Mouse (Mus musculus) kidney, adult 2 months (tissue): ENCODE data around the gene Ckm.

Experiments used
- CTCF ChIP-seq: fragments of 200-500 bp; conservative IDR thresholded peaks from 2 replicates; pipeline ENCODE4 v1.5.1; 2011; ENCODE audit warnings: low read depth, mild to moderate bottlenecking, control low read depth, low read length, moderate library complexity, mixed read lengths; ENCODE audit not compliant: insufficient read depth, insufficient read length
- POLR2A ChIP-seq: fragments of 200-500 bp; IDR thresholded peaks from one replicate; pipeline ENCODE4 v1.6.1; 2011; ENCODE audit warnings: low read depth, low read length, control low read depth

GRCm38 (mm10) chr7:19404476-19404875, at the start of gene Ckm:
- TF ChIP-seq CTCF (no peak), POLR2A (no peak)
